Mouse (Mus musculus): ENCODE data around the gene Nipa2. TPM values are rescaled to one million over a fixed set of nuclear protein-coding genes. Genes with fewer than 3 reads are reported as not detected.
A peak's percentile ranks its signal among the peaks of the same experiment; 100 is the strongest.

Gene Nipa2
- total and polyA plus RNA-seq, 3 experiments: 24.4 to 50.4 (median 45.2) TPM

- Histone ChIP-seq H3K27me3 (replicated peaks) (no peaks in the 10 kb centered on the region), H3K79me2 (replicated peaks; ENCODE audit: control insufficient read depth, extremely low read depth, insufficient read depth, poor library complexity, severe bottlenecking) (0 out of 2 replicates have a peak, but pooled peaks cover 3% of the 10 kb centered on the region), H3K36me3 (replicated peaks in 1 of 2; ENCODE audit: control insufficient read depth in 1 of 2, insufficient read depth in 1 of 2, low read length in 1 of 2) (peaks cover 17 to 71% of the 10 kb centered on the region in 2 experiments), H3K9ac (ENCODE audit: insufficient read depth, low read depth) (no peak overlapping the region), H3K4me3 (replicated peaks in 1 of 3; ENCODE audit: low read depth in 2 of 3, low read length in 2 of 3, poor library complexity in 1 of 3) (no peak overlapping the region), H3K4me2 (ENCODE audit: insufficient read depth, low read depth, poor library complexity, severe bottlenecking) (no peak overlapping the region), H3K27ac (ENCODE audit: insufficient read depth, low read depth) (no peak overlapping the region), H3K9me3 (replicated peaks; ENCODE audit: low read length) (no peaks in the 10 kb centered on the region), H3K4me1 (ENCODE audit: control insufficient read depth in 1 of 2, insufficient read depth in 2 of 2) (no peaks in the 10 kb centered on the region)
- TF ChIP-seq IRF4 (IDR thresholded peaks at IDR 0.05; ENCODE audit: low read depth, low read length) (no peak), JUND (conservative IDR thresholded peaks at IDR 0.05; ENCODE audit: low read depth, low read length) (no peak), MYC (IDR thresholded peaks at IDR 0.05; ENCODE audit: low read depth, low read length) (no peak), ELF1 (IDR thresholded peaks at IDR 0.05; ENCODE audit: low read depth, low read length) (no peak), ZC3H11A (IDR thresholded peaks at IDR 0.05; ENCODE audit: low read depth, low read length) (no peak), NRF1 (IDR thresholded peaks at IDR 0.05; ENCODE audit: low read depth, low read length) (no peak), TCF12 (IDR thresholded peaks at IDR 0.05; ENCODE audit: low read depth, low read length) (no peak), ETS1 (conservative IDR thresholded peaks at IDR 0.05; ENCODE audit: low read depth, low read length) (no peak), E2F4 (IDR thresholded peaks at IDR 0.05; ENCODE audit: insufficient replicate concordance, low read depth, low read length) (no peak), MAZ (IDR thresholded peaks at IDR 0.05; ENCODE audit: low read depth, low read length) (no peak), SMC3 (IDR thresholded peaks at IDR 0.05; ENCODE audit: low read depth, low read length) (no peak), CHD2 (IDR thresholded peaks at IDR 0.05; ENCODE audit: low read length) (no peak), ZNF384 (IDR thresholded peaks at IDR 0.05; ENCODE audit: low read depth, low read length) (no peak)
- DNase-seq (ENCODE audit: extremely low read depth): no peak
- dilution Hi-C loops (cut with MboI; ENCODE audit: extremely low pct_ligation_motif_present, extremely low pct_unique_long_range_greater_than_20kb, low sequenced_read_pairs) (no loop called here), in situ Hi-C loops (cut with MboI; ENCODE audit: low pct_ligation_motif_present, low pct_unique_long_range_greater_than_20kb, low sequenced_read_pairs) (no loop called here)
These were observed 23.9 kb downstream of the Nipa2 start for GRCm38 (mm10) chr7:55938341-55938740.

DNA sequence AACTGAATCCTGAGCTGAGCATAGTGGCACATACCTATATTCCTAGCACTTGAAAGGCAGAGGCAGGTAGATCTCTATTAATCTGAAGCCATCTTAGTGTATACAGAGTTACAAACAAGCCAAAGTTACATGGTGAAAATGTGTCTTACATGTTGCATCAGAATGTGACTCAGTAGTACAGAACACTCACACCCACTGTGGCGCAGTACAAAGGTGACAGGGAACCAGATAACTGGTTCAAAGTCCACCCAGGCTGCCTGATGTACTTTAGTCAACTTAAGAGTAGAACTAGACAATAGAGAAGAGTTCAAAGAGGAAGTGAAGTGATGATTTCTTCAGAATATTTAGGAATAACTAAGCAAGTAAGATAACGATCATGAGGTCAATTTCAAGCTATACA, 27.3 kb downstream of the Nipa2 start:
- Histone ChIP-seq H3K79me2 (replicated peaks; ENCODE audit: control insufficient read depth, extremely low read depth, insufficient read depth, poor library complexity, severe bottlenecking) (no peaks in the 10 kb centered on the region), H3K27ac (ENCODE audit: insufficient read depth, low read depth) (peak overlapping the region; percentile 32), H3K4me3 (replicated peaks in 1 of 3; ENCODE audit: low read depth in 2 of 3, low read length in 2 of 3, poor library complexity in 1 of 3) (no peak overlapping the region), H3K9ac (ENCODE audit: insufficient read depth, low read depth) (no peak overlapping the region), H3K4me2 (ENCODE audit: insufficient read depth, low read depth, poor library complexity, severe bottlenecking) (no peak overlapping the region), H3K9me3 (replicated peaks; ENCODE audit: low read length) (no peaks in the 10 kb centered on the region), H3K36me3 (replicated peaks in 1 of 2; ENCODE audit: control insufficient read depth in 1 of 2, insufficient read depth in 1 of 2, low read length in 1 of 2) (peaks cover 21 to 68% of the 10 kb centered on the region in 2 experiments), H3K27me3 (replicated peaks) (no peaks in the 10 kb centered on the region), H3K4me1 (ENCODE audit: control insufficient read depth in 1 of 2, insufficient read depth in 2 of 2) (no peaks in the 10 kb centered on the region)
- in situ Hi-C loops (cut with MboI; ENCODE audit: low pct_ligation_motif_present, low pct_unique_long_range_greater_than_20kb, low sequenced_read_pairs) (no loop called here), dilution Hi-C loops (cut with MboI; ENCODE audit: extremely low pct_ligation_motif_present, extremely low pct_unique_long_range_greater_than_20kb, low sequenced_read_pairs) (no loop called here)
- TF ChIP-seq ELF1 (IDR thresholded peaks at IDR 0.05; ENCODE audit: low read depth, low read length): no peak
- no peak for DNase-seq (ENCODE audit: extremely low read depth)

DNA sequence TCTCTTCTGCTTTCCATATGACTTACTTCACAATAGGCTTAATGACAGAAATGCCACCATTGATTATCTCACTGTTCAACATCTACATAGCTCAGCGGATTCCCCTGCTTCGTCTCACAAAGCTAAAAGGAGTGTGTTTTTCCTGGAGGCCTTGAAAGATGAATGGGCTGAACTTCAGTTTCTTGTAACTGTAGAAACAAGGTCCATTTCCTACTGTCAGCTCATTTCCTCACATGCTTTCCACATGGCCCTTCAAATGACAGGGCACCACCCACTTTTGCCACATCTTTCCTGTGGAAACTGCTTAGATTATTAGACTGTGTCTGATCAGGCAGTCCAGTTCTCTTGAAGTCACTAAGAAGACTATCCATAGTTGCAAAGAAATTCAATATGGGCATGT, 33.6 kb downstream of the Nipa2 start:
- peaks cover 0 to 4% of the 10 kb centered on the region in 2 experiments; a peak in 1 of 4 replicates for H3K4me1 ChIP-seq (ENCODE audit: control insufficient read depth in 1 of 2, insufficient read depth in 2 of 2)
- dilution Hi-C loops (cut with MboI; ENCODE audit: extremely low pct_ligation_motif_present, extremely low pct_unique_long_range_greater_than_20kb, low sequenced_read_pairs) (no loop called here), in situ Hi-C loops (cut with MboI; ENCODE audit: low pct_ligation_motif_present, low pct_unique_long_range_greater_than_20kb, low sequenced_read_pairs) (no loop called here)
- no peak overlapping the region for H3K27ac ChIP-seq (ENCODE audit: insufficient read depth, low read depth)
- peak; percentile 17 for DNase-seq (ENCODE audit: extremely low read depth)
- no peak overlapping the region for H3K9ac ChIP-seq (ENCODE audit: insufficient read depth, low read depth)
- peaks cover 19 to 70% of the 10 kb centered on the region in 2 experiments for H3K36me3 ChIP-seq (replicated peaks in 1 of 2; ENCODE audit: control insufficient read depth in 1 of 2, insufficient read depth in 1 of 2, low read length in 1 of 2)
- H3K79me2 ChIP-seq (replicated peaks; ENCODE audit: control insufficient read depth, extremely low read depth, insufficient read depth, poor library complexity, severe bottlenecking): no peaks in the 10 kb centered on the region
- H3K27me3 ChIP-seq (replicated peaks): no peaks in the 10 kb centered on the region
- H3K9me3 ChIP-seq (replicated peaks; ENCODE audit: low read length): no peaks in the 10 kb centered on the region
- H3K4me3 ChIP-seq (replicated peaks in 1 of 3; ENCODE audit: low read depth in 2 of 3, low read length in 2 of 3, poor library complexity in 1 of 3): no peak overlapping the region
- no peak overlapping the region for H3K4me2 ChIP-seq (ENCODE audit: insufficient read depth, low read depth, poor library complexity, severe bottlenecking)
- TF ChIP-seq IRF4 (IDR thresholded peaks at IDR 0.05; ENCODE audit: low read depth, low read length) (no peak), ETS1 (conservative IDR thresholded peaks at IDR 0.05; ENCODE audit: low read depth, low read length) (no peak), PAX5 (IDR thresholded peaks at IDR 0.05; ENCODE audit: low read length) (no peak), RAD21 (IDR thresholded peaks at IDR 0.05; ENCODE audit: low read depth, low read length) (no peak), USF1 (IDR thresholded peaks at IDR 0.05; ENCODE audit: low read depth, low read length) (no peak), MYC (IDR thresholded peaks at IDR 0.05; ENCODE audit: low read depth, low read length) (no peak), UBTF (IDR thresholded peaks at IDR 0.05; ENCODE audit: low read depth, low read length) (no peak), POLR2A (IDR thresholded peaks at IDR 0.05; ENCODE audit: low read depth, low read length) (no peak), USF2 (conservative IDR thresholded peaks at IDR 0.05; ENCODE audit: low read depth, low read length) (no peak), TCF12 (IDR thresholded peaks at IDR 0.05; ENCODE audit: low read depth, low read length) (no peak), GABPA (IDR thresholded peaks at IDR 0.05; ENCODE audit: insufficient replicate concordance, low read depth, low read length) (no peak), ZMIZ1 (IDR thresholded peaks at IDR 0.05; ENCODE audit: low read depth, low read length) (no peak), NRF1 (IDR thresholded peaks at IDR 0.05; ENCODE audit: low read depth, low read length) (no peak), BHLHE40 (IDR thresholded peaks at IDR 0.05; ENCODE audit: low read depth, low read length) (no peak)
